Mouse (Mus musculus): ENCODE results near the gene Ank2.

DNA sequence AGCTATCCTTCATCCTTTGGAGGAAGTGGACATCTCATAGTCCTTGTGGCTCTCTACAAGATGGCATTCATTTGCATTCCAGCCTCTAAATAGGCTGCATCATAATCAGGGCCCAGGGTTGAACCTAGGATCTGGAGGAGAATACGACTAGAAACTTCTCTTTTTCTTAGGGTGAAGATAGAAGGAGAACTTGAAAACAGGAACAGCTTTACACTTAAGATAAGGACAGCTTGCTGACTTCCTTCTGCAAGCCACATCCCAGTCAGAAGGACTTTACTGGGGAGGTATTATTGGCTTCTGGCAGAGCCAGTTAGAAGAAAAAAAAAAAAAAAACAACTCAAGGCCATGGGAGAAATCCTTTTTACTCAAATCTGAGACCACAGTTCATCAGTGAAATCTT lies 479.0 kb downstream of the Ank2 start:
- no peak for TF ChIP-seq POLR2A (IDR thresholded peaks at IDR 0.05; ENCODE audit: control insufficient read depth, low read depth, low read length)
- TF ChIP-seq CTCF (IDR thresholded peaks at IDR 0.05; ENCODE audit: control insufficient read depth, insufficient read depth, insufficient replicate concordance, low read depth, low read length) = no peak
